Mouse (Mus musculus): ENCODE results near the gene Dtwd1. TPM values are rescaled to one million over a fixed set of nuclear protein-coding genes. Genes with fewer than 3 reads are reported as not detected.
"Not testable (repeated sequence)": the region's sequence is repeated elsewhere in the genome, so short reads cannot be mapped to it uniquely, and the experiment has no call there.

The Dtwd1 gene
- polyA plus RNA-seq, 1 experiment: 2.3 TPM

DNA sequence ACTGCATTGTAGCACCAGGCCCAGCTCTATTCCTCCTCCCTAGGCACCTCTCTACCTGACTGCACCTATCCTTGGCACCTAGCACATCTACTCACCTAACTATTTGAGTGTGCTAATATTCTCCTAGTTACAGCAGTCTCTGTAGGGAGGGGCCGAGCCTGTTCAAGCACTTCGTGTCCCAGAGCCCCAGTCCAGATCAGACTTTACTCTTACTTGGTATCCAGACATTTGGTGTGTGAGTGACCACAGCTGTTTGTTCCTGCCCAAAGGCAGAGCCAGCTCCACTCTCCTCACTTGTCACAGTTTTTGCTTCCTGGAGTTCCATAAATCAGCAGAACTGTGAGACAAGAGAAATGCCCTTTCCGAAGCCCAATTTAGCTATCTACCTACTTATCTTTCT is 47.0 kb downstream of the Dtwd1 start:
- no peaks in the 10 kb centered on the region; the same call in 1 of the 2 replicates for H3K4me1 ChIP-seq (ENCODE audit: control insufficient read depth, insufficient read depth, low read length)
- no peak for DNase-seq
- TF ChIP-seq POLR2A (IDR thresholded peaks at IDR 0.05; ENCODE audit: borderline replicate concordance, extremely low read depth, low read depth, low read length) (no peak), CTCF (IDR thresholded peaks at IDR 0.05; ENCODE audit: insufficient read depth, low read length) (no peak)
- 60% methylated on average over 3 of the region's 3 CpGs for WGBS
- no peak overlapping the region for H3K4me3 ChIP-seq (replicated peaks; ENCODE audit: extremely low read depth, low read depth, low read length)

DNA sequence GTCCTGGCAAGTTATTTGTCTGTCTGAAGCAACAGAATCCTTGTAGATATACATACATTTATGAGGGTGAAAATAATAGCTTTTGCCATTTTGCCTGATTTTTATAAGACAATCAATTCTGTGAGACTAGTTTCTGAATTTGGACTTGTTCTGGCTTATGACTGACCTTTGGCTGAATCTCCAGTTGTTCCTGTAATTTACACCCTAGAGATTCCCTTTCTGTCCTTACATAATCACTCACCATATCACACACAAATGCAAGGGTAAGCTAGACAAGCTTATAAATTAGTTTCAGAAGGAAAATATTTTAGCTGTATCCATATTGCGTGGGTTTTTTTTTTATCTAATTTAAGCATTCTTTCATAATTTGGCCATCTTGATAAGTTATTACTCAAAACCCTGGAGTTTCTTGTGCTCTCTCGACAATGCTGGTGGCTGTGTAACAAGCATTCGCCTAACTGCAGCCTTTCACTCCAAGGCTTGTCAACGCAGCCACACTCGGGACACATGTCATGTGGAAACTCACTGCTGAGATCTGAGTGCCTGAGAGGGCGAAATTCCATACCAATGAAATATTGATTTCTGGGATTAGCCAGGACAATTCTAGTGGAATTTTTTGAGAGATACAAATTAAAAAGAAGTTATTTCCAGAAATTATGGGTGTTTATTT is 59.2 kb downstream of the Dtwd1 start:
- no peaks in the 10 kb centered on the region for H3K4me1 ChIP-seq (ENCODE audit: control insufficient read depth, insufficient read depth, low read length)
- no peak overlapping the region for H3K4me3 ChIP-seq (replicated peaks; ENCODE audit: extremely low read depth, low read depth, low read length)
- 71% methylated on average over 6 of the region's 6 CpGs for WGBS
- DNase-seq: no peak
- TF ChIP-seq CTCF (IDR thresholded peaks at IDR 0.05; ENCODE audit: insufficient read depth, low read length): no peak
- TF ChIP-seq POLR2A (IDR thresholded peaks at IDR 0.05; ENCODE audit: borderline replicate concordance, extremely low read depth, low read depth, low read length): no peak

DNA sequence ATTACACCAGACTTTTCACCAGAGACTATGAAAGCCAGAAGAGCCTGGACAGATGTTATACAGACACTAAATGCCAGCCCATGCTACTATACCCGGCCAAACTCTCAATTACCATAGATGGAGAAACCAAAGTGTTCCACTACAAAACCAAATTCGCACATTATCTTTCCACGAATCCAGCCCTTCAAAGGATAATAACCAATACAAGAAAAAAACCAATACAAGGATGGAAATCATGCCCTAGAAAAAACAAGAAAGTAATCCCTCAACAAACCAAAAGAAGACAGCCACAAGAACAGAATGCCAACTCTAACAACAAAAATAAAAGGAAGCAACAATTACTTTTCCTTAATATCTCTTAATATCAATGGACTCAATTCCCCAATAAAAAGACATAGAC is 62.9 kb downstream of the Dtwd1 start, which contains the start of gene Gm17555:
Gene Gm17555 (plus strand): TSS at position 301 of the 400 bp plus-strand sequence.
- WGBS: 86% methylated on average over 3 of the region's 3 CpGs
- H3K4me3 ChIP-seq (replicated peaks; ENCODE audit: extremely low read depth, low read depth, low read length); H3K4me1 ChIP-seq (ENCODE audit: control insufficient read depth, insufficient read depth, low read length); DNase-seq: not testable (repeated sequence)

Other genes starting within 250 kb of the Dtwd1 start
- 8.8 and 17.2 TPM in 2 replicates for gene Fgf7, start 117.5 kb upstream of the Dtwd1 start, polyA plus RNA-seq (2012; rRNA removed)
- gene Fam227b, start 137 bp upstream of the Dtwd1 start, polyA plus RNA-seq (2012; rRNA removed): not detected in 2 replicates
- gene Gm17555, start 63.0 kb downstream of the Dtwd1 start, polyA plus RNA-seq (2012; rRNA removed): not detected in 2 replicates